Mouse (Mus musculus) limb, embryonic 14.5 days (tissue): Measurements from ENCODE around the gene Opn4. TPM values are rescaled to one million over a fixed set of nuclear protein-coding genes. Genes with fewer than 3 reads are reported as not detected.

ENCODE experiments used
- ATAC-seq: fragments of 200-750 bp; cut with Nextera tagmentation; 2 replicates; pipeline ENCODE4 v1.8.0; 2017; ENCODE audit warnings: low read depth, moderate number of reproducible peaks, moderate TSS enrichment; ENCODE audit not compliant: low FRiP score
- DNase-seq: peaks from one replicate; pipeline ENCODE4 v3.0.0-alpha.2; 2015; ENCODE audit warnings: low spot score
- H3K27ac ChIP-seq: fragments of 300-500 bp; sonication (generic); replicated peaks from 2 replicates; pipeline ENCODE4 v1.5.1; 2014; ENCODE audit warnings: low read depth, mild to moderate bottlenecking, low read length, moderate library complexity, mixed read lengths
- H3K27me3 ChIP-seq: fragments of 300-500 bp; sonication (generic); 2 replicates; pipeline ENCODE4 v1.6.1; 2014; ENCODE audit warnings: low read length, mixed read lengths; ENCODE audit not compliant: control insufficient read depth, insufficient read depth
- H3K36me3 ChIP-seq: fragments of 300-500 bp; sonication (generic); 2 replicates; pipeline ENCODE4 v1.6.1; 2014; ENCODE audit warnings: mild to moderate bottlenecking, low read length, moderate library complexity, mixed read lengths; ENCODE audit not compliant: control insufficient read depth, insufficient read depth
- H3K4me1 ChIP-seq: fragments of 300-500 bp; sonication (generic); 2 replicates; pipeline ENCODE4 v1.6.1; 2014; ENCODE audit warnings: antibody characterized with exemption, low read length, mixed read lengths; ENCODE audit not compliant: control insufficient read depth, insufficient read depth
- H3K4me2 ChIP-seq: fragments of 300-500 bp; sonication (generic); replicated peaks from 2 replicates; pipeline ENCODE4 v1.6.1; 2014; ENCODE audit warnings: low read depth, mild to moderate bottlenecking, low read length, moderate library complexity; ENCODE audit not compliant: severe bottlenecking
- H3K4me3 ChIP-seq: fragments of 300-500 bp; sonication (generic); replicated peaks from 2 replicates; pipeline ENCODE4 v1.5.1; 2014; ENCODE audit warnings: low read length
- H3K9ac ChIP-seq: fragments of 300-500 bp; sonication (generic); 2 replicates; pipeline ENCODE4 v1.6.1; 2014; ENCODE audit warnings: mild to moderate bottlenecking, low read depth, low read length, moderate library complexity; ENCODE audit not compliant: severe bottlenecking
- H3K9me3 ChIP-seq: fragments of 300-500 bp; sonication (generic); 2 replicates; pipeline ENCODE4 v1.6.1; 2016; ENCODE audit warnings: low read length; ENCODE audit not compliant: control insufficient read depth
- POLR2A ChIP-seq: fragments of 200-500 bp; IDR thresholded peaks from 2 replicates; pipeline ENCODE4 v1.8.0; 2012; ENCODE audit warnings: inconsistent platforms, mild to moderate bottlenecking, moderate library complexity, borderline replicate concordance; ENCODE audit not compliant: insufficient read depth, insufficient read length; ENCODE audit errors: extremely low read depth
- WGBS: fragments of 180-500 bp; shearing (Covaris S2); extraction: QIAGEN DNeasy Blood & Tissue Kit; methylation state at CpG from one replicate; pipeline ENCODE4 v1.1.7; 2014; 5-methylcytosine and 5-hydroxymethylcytosine counted together
- polyA plus RNA-seq, 2 experiments: library from polyadenylated mRNA; depleted of rRNA in 1 of 2; stranded (reverse) in 1 of 2; unstranded in 1 of 2; fragments of >200 nt; fragmentation: Nextera tagmentation in 1 of 2; extraction: Ambion mirVana in 1 of 2; gene quantifications; 2 replicates each; pipeline versions ENCODE4 v1.2.1 to v1.2.3; 2012 to 2014

Gene Opn4
- polyA plus RNA-seq (2012; rRNA removed) (0.09 and 0.38 TPM in 2 replicates), polyA plus RNA-seq (2014; fragmentation: Nextera tagmentation; extraction: Ambion mirVana) (0.25 and 0.50 TPM in 2 replicates)

- no peak within 1 kb of the TSS for H3K4me3 ChIP-seq
- H3K27ac ChIP-seq = no peak within 1 kb of the TSS
- no peaks in the 10 kb centered on the region for H3K27me3 ChIP-seq
- no peaks in the 10 kb centered on the region for H3K36me3 ChIP-seq
- H3K9ac ChIP-seq = no peak within 1 kb of the TSS
- no peak within 1 kb of the TSS for H3K4me2 ChIP-seq
- WGBS = 90% methylated on average over 8 of the region's 8 CpGs
- H3K4me1 ChIP-seq = no peaks in the 10 kb centered on the region
- TF ChIP-seq POLR2A = no peak
- no peak for ATAC-seq
- DNase-seq = no peak
- no peaks in the 10 kb centered on the region for H3K9me3 ChIP-seq
These were observed at the start of gene Opn4 for GRCm38 (mm10) chr14:34599941-34600340. TSS of gene Opn4 (minus strand) at chr14:34600142.

GRCm38 (mm10) chr14:34647870-34648475, 48.0 kb upstream of the Opn4 start:
- no peak overlapping the region for H3K4me3 ChIP-seq
- H3K4me1 ChIP-seq = no peaks in the 10 kb centered on the region
- H3K27me3 ChIP-seq = no peaks in the 10 kb centered on the region
- H3K36me3 ChIP-seq = no peaks in the 10 kb centered on the region
- no peaks in the 10 kb centered on the region for H3K9me3 ChIP-seq
- no peak overlapping the region for H3K27ac ChIP-seq
- TF ChIP-seq POLR2A = no peak
- H3K9ac ChIP-seq = no peak overlapping the region
- ATAC-seq (no peak), DNase-seq (no peak)
- 85% methylated on average over 8 of the region's 8 CpGs for WGBS
- H3K4me2 ChIP-seq = no peak overlapping the region

- no peak overlapping the region for H3K27ac ChIP-seq
- no peak overlapping the region for H3K4me2 ChIP-seq
- ATAC-seq = no peak
- DNase-seq = no peak
- no peaks in the 10 kb centered on the region for H3K27me3 ChIP-seq
- no peak for TF ChIP-seq POLR2A
- H3K4me3 ChIP-seq = no peak overlapping the region
- H3K9ac ChIP-seq = no peak overlapping the region
- WGBS = 66% methylated on average over 7 of the region's 7 CpGs
- no peaks in the 10 kb centered on the region for H3K36me3 ChIP-seq
- no peaks in the 10 kb centered on the region for H3K4me1 ChIP-seq
- H3K9me3 ChIP-seq = no peaks in the 10 kb centered on the region
These were observed 44.2 kb upstream of the Opn4 start for GRCm38 (mm10) chr14:34644140-34644539.

- Histone ChIP-seq H3K9me3 (no peaks in the 10 kb centered on the region), H3K4me3 (no peak overlapping the region), H3K9ac (no peak overlapping the region), H3K4me1 (no peaks in the 10 kb centered on the region), H3K27me3 (no peaks in the 10 kb centered on the region), H3K4me2 (no peak overlapping the region), H3K27ac (no peak overlapping the region), H3K36me3 (no peaks in the 10 kb centered on the region)
- DNase-seq (no peak), ATAC-seq (no peak)
- TF ChIP-seq POLR2A = no peak
- 86% methylated on average over 6 of the region's 6 CpGs for WGBS
These were observed 35.8 kb upstream of the Opn4 start for GRCm38 (mm10) chr14:34635721-34636120.

- DNase-seq (no peak), ATAC-seq (no peak)
- no peaks in the 10 kb centered on the region for H3K4me1 ChIP-seq
- no peak overlapping the region for H3K9ac ChIP-seq
- no peaks in the 10 kb centered on the region for H3K27me3 ChIP-seq
- H3K27ac ChIP-seq = no peak overlapping the region
- WGBS = 31% methylated on average over 7 of the region's 7 CpGs
- no peak overlapping the region for H3K4me3 ChIP-seq
- H3K9me3 ChIP-seq = no peaks in the 10 kb centered on the region
- no peak overlapping the region for H3K4me2 ChIP-seq
- H3K36me3 ChIP-seq = no peaks in the 10 kb centered on the region
- no peak for TF ChIP-seq POLR2A
These were observed 35.2 kb upstream of the Opn4 start for GRCm38 (mm10) chr14:34635192-34635591.
